Mouse (Mus musculus): ENCODE measurements around the gene Prss53. TPM values are rescaled to one million over a fixed set of nuclear protein-coding genes. Genes with fewer than 3 reads are reported as not detected.

Prss53 gene
- total and polyA plus RNA-seq, 2 experiments from 2014 or later = 0.26 TPM; not detected in 1

- Histone ChIP-seq H3K27ac (ENCODE audit: low read depth) (no peak overlapping the region), H3K4me2 (ENCODE audit: low read depth, low read length) (no peak overlapping the region), H3K9ac (replicated peaks; ENCODE audit: low read depth, low read length) (no peak overlapping the region), H3K36me3 (replicated peaks; ENCODE audit: control insufficient read depth, insufficient read depth, low read length) (peaks cover 21% of the 10 kb centered on the region), H3K9me3 (replicated peaks; ENCODE audit: control insufficient read depth, low read length) (no peaks in the 10 kb centered on the region), H3K27me3 (ENCODE audit: control insufficient read depth, insufficient read depth, low read length) (0 out of 2 replicates have a peak, but pooled peaks cover 4% of the 10 kb centered on the region), H3K4me3 (ENCODE audit: low read depth, low read length) (no peak overlapping the region), H3K4me1 (ENCODE audit: control insufficient read depth, insufficient read depth) (0 out of 2 replicates have a peak, but pooled peaks cover 5% of the 10 kb centered on the region)
- 84% methylated on average over 11 of the region's 11 CpGs for WGBS
- ATAC-seq (ENCODE audit: insufficient read depth, low read depth) = no peak
- TF ChIP-seq EP300 (IDR thresholded peaks at IDR 0.05; ENCODE audit: low read depth) (no peak), CTCF (IDR thresholded peaks at IDR 0.05; ENCODE audit: low read depth) (no peak)
- DNase-seq (ENCODE audit: low spot score) = no peak
These were observed 37.0 kb upstream of the Prss53 start for GRCm38 (mm10) chr7:127927726-127928125.

DNA sequence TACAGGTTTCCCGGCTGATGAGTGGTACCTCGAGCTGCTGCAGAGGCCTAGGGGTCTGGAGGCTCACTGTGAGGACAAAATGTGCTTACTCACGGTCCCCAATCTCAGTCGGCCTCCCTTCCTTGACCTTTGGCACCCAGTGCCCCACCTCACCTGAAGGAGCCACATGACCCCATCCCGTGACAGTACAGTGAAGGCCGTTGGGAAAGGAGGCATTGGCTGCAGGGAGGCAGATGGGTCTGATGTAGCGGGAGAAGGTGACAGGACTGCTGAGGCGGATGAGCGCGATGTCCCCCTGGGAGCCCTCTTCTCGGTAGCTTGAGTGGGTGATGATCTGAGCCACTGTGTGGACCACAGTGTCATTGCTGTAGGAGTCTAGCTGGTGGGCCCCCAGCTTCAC, 36.1 kb upstream of the Prss53 start:
- 79% methylated on average over 11 of the region's 11 CpGs for WGBS

GRCm38 (mm10) chr7:127926066-127926465, 35.3 kb upstream of the Prss53 start:
- H3K27me3 ChIP-seq (ENCODE audit: control insufficient read depth, insufficient read depth, low read length) = 0 out of 2 replicates have a peak, but pooled peaks cover 4% of the 10 kb centered on the region
- H3K4me3 ChIP-seq (ENCODE audit: low read depth, low read length) = no peak overlapping the region
- 0 out of 2 replicates have a peak, but pooled peaks cover 5% of the 10 kb centered on the region for H3K4me1 ChIP-seq (ENCODE audit: control insufficient read depth, insufficient read depth)
- H3K9ac ChIP-seq (replicated peaks; ENCODE audit: low read depth, low read length) = no peak overlapping the region
- peaks cover 21% of the 10 kb centered on the region for H3K36me3 ChIP-seq (replicated peaks; ENCODE audit: control insufficient read depth, insufficient read depth, low read length)
- TF ChIP-seq EP300 (IDR thresholded peaks at IDR 0.05; ENCODE audit: low read depth) (no peak), CTCF (IDR thresholded peaks at IDR 0.05; ENCODE audit: low read depth) (no peak)
- H3K9me3 ChIP-seq (replicated peaks; ENCODE audit: control insufficient read depth, low read length) = no peaks in the 10 kb centered on the region
- no peak overlapping the region for H3K27ac ChIP-seq (ENCODE audit: low read depth)
- ATAC-seq (ENCODE audit: insufficient read depth, low read depth) (no peak), DNase-seq (ENCODE audit: low spot score) (no peak)
- WGBS = 93% methylated on average over 8 of the region's 8 CpGs
- H3K4me2 ChIP-seq (ENCODE audit: low read depth, low read length) = no peak overlapping the region

More for the DNA sequence above, 36.1 kb upstream of the Prss53 start:
- no peaks in the 10 kb centered on the region for H3K9me3 ChIP-seq (replicated peaks; ENCODE audit: control insufficient read depth, low read length)
- H3K4me1 ChIP-seq (ENCODE audit: control insufficient read depth, insufficient read depth) = 0 out of 2 replicates have a peak, but pooled peaks cover 5% of the 10 kb centered on the region
- ATAC-seq (ENCODE audit: insufficient read depth, low read depth) = no peak
- TF ChIP-seq CTCF (IDR thresholded peaks at IDR 0.05; ENCODE audit: low read depth) (no peak), EP300 (IDR thresholded peaks at IDR 0.05; ENCODE audit: low read depth) (no peak)
- H3K4me3 ChIP-seq (ENCODE audit: low read depth, low read length) = no peak overlapping the region
- H3K27me3 ChIP-seq (ENCODE audit: control insufficient read depth, insufficient read depth, low read length) = 0 out of 2 replicates have a peak, but pooled peaks cover 4% of the 10 kb centered on the region
- peaks cover 21% of the 10 kb centered on the region for H3K36me3 ChIP-seq (replicated peaks; ENCODE audit: control insufficient read depth, insufficient read depth, low read length)
- no peak overlapping the region for H3K9ac ChIP-seq (replicated peaks; ENCODE audit: low read depth, low read length)
- no peak for DNase-seq (ENCODE audit: low spot score)
- no peak overlapping the region for H3K4me2 ChIP-seq (ENCODE audit: low read depth, low read length)
- no peak overlapping the region for H3K27ac ChIP-seq (ENCODE audit: low read depth)

- no peak overlapping the region for H3K27ac ChIP-seq (ENCODE audit: low read depth)
- H3K4me1 ChIP-seq (ENCODE audit: control insufficient read depth, insufficient read depth) = 0 out of 2 replicates have a peak, but pooled peaks cover 5% of the 10 kb centered on the region
- H3K9ac ChIP-seq (replicated peaks; ENCODE audit: low read depth, low read length) = no peak overlapping the region
- no peaks in the 10 kb centered on the region for H3K9me3 ChIP-seq (replicated peaks; ENCODE audit: control insufficient read depth, low read length)
- H3K27me3 ChIP-seq (ENCODE audit: control insufficient read depth, insufficient read depth, low read length) = 0 out of 2 replicates have a peak, but pooled peaks cover 4% of the 10 kb centered on the region
- DNase-seq (ENCODE audit: low spot score) (no peak), ATAC-seq (ENCODE audit: insufficient read depth, low read depth) (no peak)
- peaks cover 25% of the 10 kb centered on the region for H3K36me3 ChIP-seq (replicated peaks; ENCODE audit: control insufficient read depth, insufficient read depth, low read length)
- H3K4me2 ChIP-seq (ENCODE audit: low read depth, low read length) = no peak overlapping the region
- no peak overlapping the region for H3K4me3 ChIP-seq (ENCODE audit: low read depth, low read length)
- 71% methylated on average over 5 of the region's 5 CpGs for WGBS
- no peak for TF ChIP-seq CTCF (IDR thresholded peaks at IDR 0.05; ENCODE audit: low read depth)
- TF ChIP-seq EP300 (IDR thresholded peaks at IDR 0.05; ENCODE audit: low read depth) = no peak
These were observed 34.5 kb upstream of the Prss53 start for GRCm38 (mm10) chr7:127925252-127925651.

- no peak overlapping the region for H3K9ac ChIP-seq (replicated peaks; ENCODE audit: low read depth, low read length)
- no peak for DNase-seq (ENCODE audit: low spot score)
- no peak for ATAC-seq (ENCODE audit: insufficient read depth, low read depth)
- H3K4me1 ChIP-seq (ENCODE audit: control insufficient read depth, insufficient read depth) = no peaks in the 10 kb centered on the region
- TF ChIP-seq EP300 (IDR thresholded peaks at IDR 0.05; ENCODE audit: low read depth) (no peak), CTCF (IDR thresholded peaks at IDR 0.05; ENCODE audit: low read depth) (no peak)
- no peaks in the 10 kb centered on the region for H3K27me3 ChIP-seq (ENCODE audit: control insufficient read depth, insufficient read depth, low read length)
- H3K27ac ChIP-seq (ENCODE audit: low read depth) = no peak overlapping the region
- no peaks in the 10 kb centered on the region for H3K9me3 ChIP-seq (replicated peaks; ENCODE audit: control insufficient read depth, low read length)
- WGBS = 91% methylated on average over 5 of the region's 5 CpGs
- no peak overlapping the region for H3K4me3 ChIP-seq (ENCODE audit: low read depth, low read length)
- H3K4me2 ChIP-seq (ENCODE audit: low read depth, low read length) = no peak overlapping the region
- H3K36me3 ChIP-seq (replicated peaks; ENCODE audit: control insufficient read depth, insufficient read depth, low read length) = peaks cover 25% of the 10 kb centered on the region
These were observed 32.9 kb upstream of the Prss53 start for GRCm38 (mm10) chr7:127923714-127924113.

All from heart, postnatal 0 days (tissue).